Mouse (Mus musculus) spleen, adult 2 months (tissue): ENCODE measurements around the gene Nphp4.

Experiments
- CTCF ChIP-seq: fragments of 200-500 bp; IDR thresholded peaks from 2 replicates; pipeline ENCODE4 v1.5.1; 2011; ENCODE audit warnings: mild to moderate bottlenecking, inconsistent platforms; ENCODE audit not compliant: insufficient read depth, insufficient read length, insufficient replicate concordance; ENCODE audit errors: extremely low read depth
- POLR2A ChIP-seq: fragments of 200-500 bp; IDR thresholded peaks from 2 replicates; pipeline ENCODE4 v1.6.1; 2011; ENCODE audit warnings: low read depth, low read length, inconsistent platforms

DNA sequence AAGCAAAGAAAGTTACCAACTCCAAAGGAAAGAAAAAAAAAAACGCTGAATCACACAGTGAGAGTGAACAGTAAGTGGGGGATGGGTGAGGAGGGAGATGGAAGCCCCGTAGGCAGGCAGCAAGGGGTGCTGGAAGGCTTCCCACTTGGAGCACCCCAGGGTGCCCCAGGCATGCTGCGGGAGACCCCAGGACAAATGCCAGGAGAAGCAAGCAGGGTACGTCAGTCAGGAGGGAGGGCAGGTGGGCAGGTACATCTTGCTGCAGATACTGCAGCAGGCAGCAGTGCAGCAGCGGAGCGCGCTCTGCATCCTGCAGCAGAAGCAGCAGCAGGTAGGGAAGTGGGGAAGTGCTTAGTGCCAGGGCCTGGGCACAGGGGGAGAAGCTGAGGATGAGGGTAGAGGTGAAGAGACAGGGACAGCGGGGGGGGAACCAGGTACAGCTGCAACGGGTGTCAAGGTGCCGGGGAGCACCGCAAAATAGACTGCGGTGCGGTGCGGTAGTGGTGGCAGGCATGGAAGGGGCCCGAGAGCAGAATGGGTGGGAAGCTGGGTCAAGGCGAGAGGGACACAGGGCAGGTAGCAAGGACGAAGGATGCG is at the start of gene Nphp4:
- TF ChIP-seq CTCF (no peak), POLR2A (no peak)
